Mouse (Mus musculus): Measurements from ENCODE around the gene Piezo1.
A peak's percentile ranks its signal among the peaks of the same experiment; 100 is the strongest.

DNA sequence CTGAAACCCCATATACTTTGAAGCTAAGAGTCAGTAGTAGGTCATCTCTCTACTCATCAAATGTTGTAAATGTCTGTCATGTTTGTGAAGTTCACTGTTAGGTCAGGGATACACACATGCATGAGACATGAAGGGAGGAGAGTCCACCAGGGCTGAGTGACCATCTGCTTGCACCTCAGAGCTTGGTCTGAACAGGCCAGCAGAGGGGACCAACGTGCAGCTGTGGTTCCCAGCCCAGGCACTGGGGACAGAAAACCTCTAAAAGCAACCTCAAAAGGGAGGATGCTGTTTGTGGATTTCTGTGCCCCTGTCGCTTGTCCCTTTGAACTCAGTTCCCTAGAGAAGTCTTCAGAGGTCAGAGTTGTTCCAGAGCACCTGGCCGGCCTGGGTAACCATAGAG, 105.9 kb downstream of the Piezo1 start:
- peak; percentile 18 for TF ChIP-seq CTCF (IDR thresholded peaks at IDR 0.05; ENCODE audit: control insufficient read depth, insufficient read depth, insufficient read length)
- no peak for TF ChIP-seq MAX (IDR thresholded peaks at IDR 0.05)
- no peak for TF ChIP-seq USF1 (IDR thresholded peaks at IDR 0.05; ENCODE audit: low read depth)
- TF ChIP-seq CEBPB (IDR thresholded peaks at IDR 0.05; ENCODE audit: low read depth) = no peak
- no peak for TF ChIP-seq FOSL1 (IDR thresholded peaks at IDR 0.05; ENCODE audit: insufficient read depth, low read length, poor library complexity, severe bottlenecking)
